Mouse (Mus musculus) granulocyte monocyte progenitor cell, adult 5-6 weeks (primary cell): ENCODE data around the gene N6amt1. TPM values are rescaled to one million over a fixed set of nuclear protein-coding genes. Genes with fewer than 3 reads are reported as not detected.

Experiments
- ATAC-seq: replicated peaks from 2 replicates; pipeline ENCODE4 v1.8.0; 2016; ENCODE audit warnings: mild to moderate bottlenecking, moderate TSS enrichment, inconsistent platforms; ENCODE audit not compliant: poor library complexity, severe bottlenecking
- total RNA-seq, 2 experiments: library from RNA; stranded (forward) in 1 of 2; stranded (reverse) in 1 of 2; fragments of 200-712, 200-1000 nt in 1 of 2; fragments of >200 nt in 1 of 2; fragmentation: Nextera tagmentation in 1 of 2; gene quantifications; 2 replicates each; pipeline ENCODE4 v1.2.3; 2014 to 2017

The N6amt1 gene
- 7.8 and 19.6 TPM in 2 replicates for total RNA-seq (2014; fragmentation: Nextera tagmentation)
- total RNA-seq (2017): 10.0 and 13.2 TPM in 2 replicates

DNA sequence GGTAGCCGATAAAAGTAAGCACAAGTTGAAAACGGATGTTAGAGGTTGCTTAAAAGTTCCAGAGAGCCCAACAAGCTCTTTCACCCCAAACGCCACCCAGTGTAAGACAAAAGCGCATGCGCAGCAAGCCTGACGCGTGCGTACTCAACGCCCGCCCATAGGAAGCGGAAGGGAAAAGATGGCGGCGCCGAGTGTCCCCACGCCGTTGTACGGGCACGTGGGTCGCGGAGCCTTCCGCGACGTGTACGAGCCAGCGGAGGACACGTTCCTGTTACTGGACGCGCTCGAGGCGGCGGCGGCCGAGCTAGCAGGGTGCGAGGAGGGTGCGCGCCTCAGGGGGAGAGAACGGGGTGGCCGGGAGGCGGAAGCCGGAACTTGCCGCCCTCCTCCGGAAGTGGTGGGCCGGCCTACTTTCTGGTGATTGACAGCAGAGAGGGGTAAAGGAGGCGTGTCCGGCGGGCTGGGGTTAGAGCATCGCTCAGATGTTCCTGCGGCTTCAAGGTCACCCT lies at the start of gene N6amt1:
TSS of gene N6amt1 (plus strand) at position 111 of the 509 bp plus-strand sequence.
- ATAC-seq: peak; percentile 98

- ATAC-seq: no peak
These were observed 48.6 kb upstream of the N6amt1 start for GRCm38 (mm10) chr16:87305251-87306011.

- ATAC-seq: no peak
These were observed 46.8 kb upstream of the N6amt1 start for GRCm38 (mm10) chr16:87307109-87307735.

DNA sequence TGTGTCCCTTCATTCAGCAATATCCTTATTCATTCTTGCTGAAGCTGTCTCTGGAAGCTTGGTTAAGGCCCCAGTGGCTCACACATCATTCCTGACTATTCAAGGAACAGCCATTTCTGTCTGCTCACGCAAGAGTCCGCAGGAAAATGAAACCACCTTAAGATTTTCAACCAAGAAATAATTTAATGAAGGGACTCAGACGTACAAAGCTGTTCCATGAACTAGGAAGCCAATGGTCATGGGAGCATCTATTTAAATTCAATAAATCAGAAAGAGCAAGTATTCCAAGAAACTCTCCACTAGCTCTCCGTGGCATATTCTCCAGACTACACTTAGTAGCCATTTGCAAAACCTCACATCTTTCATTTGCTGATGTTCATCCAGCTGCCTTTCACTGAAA lies 43.3 kb upstream of the N6amt1 start:
- ATAC-seq: no peak

- no peak for ATAC-seq
These were observed 35.7 kb upstream of the N6amt1 start for GRCm38 (mm10) chr16:87318200-87318811.

DNA sequence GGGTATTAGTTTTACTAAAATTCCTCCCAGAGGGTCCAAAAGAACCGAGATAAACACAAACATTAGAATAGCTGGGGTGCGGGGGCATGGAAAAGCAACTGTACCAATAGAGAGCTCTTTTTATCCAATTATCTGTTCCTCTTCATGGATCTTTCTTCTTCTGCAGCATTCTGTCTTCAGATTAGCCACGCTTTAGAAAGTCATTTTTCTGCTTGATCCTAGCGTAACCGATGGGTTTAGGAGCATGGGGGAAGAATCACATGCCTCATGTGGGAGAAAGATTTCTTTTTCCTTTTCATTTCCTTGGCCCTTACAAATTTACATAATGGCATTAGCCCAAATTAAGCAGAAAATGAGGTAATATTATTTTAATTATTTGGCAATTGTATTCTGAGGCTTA lies 35.0 kb upstream of the N6amt1 start:
- no peak for ATAC-seq

DNA sequence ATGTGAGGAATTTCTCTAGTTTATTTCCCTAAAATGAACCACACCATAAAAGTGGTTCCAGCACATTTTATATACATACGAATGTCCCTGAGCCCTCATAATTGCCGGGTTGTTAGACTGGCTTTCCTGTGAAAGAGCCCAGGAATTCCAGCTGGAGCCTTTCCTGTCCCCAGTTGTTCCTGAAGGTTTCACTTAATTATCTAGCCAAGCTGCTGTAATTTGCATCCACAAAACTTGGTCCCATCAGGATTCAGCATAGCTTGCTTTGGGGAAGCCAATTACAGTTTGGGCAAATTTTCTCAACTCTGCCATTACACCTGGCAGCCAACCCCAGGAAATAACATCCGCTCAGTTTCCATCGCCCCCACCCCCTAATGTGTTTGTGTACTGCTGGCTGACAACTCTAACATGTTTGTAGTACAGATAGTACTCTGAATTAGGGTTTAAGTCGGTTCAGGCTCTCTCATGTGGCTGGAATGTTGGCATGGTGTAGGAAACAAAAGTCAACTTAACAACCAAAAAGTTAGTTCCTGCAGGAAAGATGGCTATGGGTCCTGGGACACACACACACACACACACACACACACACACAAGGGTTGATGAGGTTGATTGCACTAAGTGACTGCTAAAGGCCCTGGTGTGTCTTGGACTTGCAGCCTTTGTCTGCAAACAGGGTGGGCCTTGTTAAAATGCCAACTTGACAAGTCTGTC lies 34.3 kb upstream of the N6amt1 start:
- no peak for ATAC-seq

DNA sequence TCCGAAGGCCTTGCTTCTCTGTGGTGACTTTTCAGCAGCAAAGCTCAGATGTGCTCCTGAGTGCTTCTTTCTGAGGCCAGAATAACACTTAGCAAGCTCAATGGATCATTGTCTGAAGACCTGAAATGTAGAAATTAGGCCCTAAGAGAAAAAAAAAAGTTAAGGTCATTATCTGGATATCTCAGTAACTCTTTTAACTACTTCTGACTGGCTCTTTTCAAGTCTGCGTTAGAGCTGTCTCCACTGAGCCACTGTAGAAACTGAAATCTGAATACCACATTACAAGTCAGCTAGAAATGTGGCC lies 33.8 kb upstream of the N6amt1 start:
- ATAC-seq: no peak

- no peak for ATAC-seq
These were observed 29.4 kb upstream of the N6amt1 start for GRCm38 (mm10) chr16:87324571-87324970.

- no peak for ATAC-seq
These were observed 24.0 kb upstream of the N6amt1 start for GRCm38 (mm10) chr16:87329986-87330385.

DNA sequence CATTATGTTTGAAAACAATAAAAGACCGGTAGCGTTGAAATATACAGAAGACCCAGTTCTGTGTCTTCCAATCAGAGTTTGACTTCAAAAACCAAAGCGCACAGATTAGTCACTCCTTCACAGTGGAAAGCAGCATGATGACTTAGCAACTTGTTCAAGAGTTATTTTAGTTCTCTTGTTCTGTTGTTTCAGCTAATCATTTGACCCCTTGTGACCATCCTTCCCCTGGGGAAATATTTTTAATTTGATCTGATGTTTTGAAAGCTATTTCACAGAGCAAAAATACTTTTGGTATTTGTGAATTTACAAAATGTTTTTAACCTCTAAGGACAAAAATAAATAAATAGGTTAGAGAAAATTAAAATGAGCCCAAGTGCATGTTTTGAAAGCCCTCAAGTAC lies 19.2 kb upstream of the N6amt1 start:
- ATAC-seq: no peak

DNA sequence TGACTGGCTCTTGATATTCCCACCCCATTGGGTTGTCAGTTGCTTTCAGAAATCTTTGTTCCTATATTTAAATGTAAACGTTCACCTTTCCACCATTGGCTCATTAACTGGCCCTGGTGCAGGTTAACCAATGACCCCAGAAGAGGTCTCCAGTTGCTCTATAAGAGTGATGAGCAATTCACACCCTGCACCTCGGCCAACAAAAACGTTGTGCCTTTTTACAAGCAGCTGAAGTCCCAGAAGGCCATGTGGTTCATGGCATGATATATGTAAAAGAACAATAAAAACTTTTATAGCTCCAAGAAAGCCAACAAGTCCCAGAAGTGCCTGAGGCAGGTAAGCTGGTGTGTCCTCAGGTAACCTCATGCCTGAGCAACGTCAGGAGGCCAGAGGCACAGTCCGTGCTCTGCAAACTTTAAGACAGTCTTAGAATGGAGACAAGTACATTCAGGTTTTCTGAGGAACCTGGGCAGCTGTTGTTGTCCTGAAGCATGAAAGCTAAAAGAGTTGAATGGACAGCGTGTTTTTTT lies 12.9 kb upstream of the N6amt1 start:
- ATAC-seq: no peak

DNA sequence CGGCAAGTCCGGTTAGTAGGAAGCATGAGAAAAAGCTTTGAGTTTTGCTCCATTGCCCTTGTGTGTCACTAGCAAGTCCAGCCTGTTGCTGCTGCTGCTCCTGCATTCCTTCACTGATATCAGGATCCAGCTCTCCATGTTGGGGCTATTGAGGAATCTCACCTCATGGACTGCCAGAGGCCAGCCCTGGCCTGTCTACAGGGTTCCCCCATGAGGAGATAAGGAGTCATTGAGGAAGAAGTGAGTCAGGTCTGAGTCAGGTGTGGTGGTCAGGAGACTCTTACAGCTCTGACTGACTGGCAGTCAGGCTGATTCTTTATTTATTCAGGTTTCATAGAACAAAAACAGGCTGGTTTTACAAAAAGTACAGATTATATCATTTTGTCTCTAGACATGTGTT lies 5.9 kb upstream of the N6amt1 start:
- ATAC-seq: no peak

DNA sequence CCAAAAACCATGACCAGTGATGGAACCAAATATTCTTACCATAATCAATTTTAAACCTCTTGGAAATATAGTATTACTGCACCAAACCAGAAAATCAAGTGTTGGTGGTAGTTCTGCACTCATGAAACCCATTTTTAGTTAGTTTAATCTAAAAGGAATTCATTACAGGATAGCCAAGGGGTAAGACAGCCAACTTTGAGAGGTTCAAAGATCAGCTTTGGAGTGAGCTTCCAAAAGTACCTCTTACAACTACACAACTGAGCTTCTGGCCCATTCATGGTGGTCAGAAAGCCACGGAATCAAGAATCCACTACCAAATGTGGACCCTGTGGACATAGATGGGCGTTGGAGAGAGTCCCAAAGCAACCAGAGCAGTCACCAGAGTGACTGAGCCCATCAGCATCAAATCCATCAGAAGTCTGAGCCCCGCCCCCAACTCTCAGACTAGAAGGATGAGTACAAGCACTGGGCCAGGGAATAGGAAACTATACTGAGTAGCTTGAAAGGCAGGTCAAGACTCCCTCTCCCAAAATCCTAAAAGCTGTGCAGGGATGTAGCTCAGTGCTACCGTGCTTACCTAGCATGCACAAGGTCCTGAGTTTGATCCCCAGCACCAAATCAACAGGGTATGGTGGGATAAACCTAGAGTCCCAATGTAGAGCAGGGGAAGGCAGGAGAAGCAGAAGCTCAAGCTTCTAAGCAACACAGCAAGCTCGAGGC lies 2.4 kb upstream of the N6amt1 start:
- no peak for ATAC-seq

- ATAC-seq: no peak
These were observed 380 bp upstream of the N6amt1 start for GRCm38 (mm10) chr16:87353605-87354004.

DNA sequence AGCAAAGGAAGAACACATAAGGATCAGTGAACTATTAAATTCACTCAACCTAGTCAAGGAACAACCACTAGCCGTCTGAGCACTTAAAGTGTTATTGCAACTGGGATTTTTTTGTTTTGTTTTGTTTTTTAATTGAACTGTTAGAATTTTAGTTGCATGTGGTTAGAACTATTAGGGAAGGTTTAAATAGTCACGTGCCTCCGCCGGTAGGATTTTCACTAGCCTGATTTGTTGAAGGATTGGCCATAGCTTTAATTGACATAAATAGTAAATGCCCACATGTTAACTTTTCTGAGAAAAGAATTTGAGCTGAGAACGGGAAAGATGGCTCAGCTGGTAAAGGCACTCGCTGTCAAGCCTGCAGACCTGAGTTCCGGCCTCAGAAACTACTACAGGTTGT lies 763 bp downstream of the N6amt1 start:
- ATAC-seq: no peak

DNA sequence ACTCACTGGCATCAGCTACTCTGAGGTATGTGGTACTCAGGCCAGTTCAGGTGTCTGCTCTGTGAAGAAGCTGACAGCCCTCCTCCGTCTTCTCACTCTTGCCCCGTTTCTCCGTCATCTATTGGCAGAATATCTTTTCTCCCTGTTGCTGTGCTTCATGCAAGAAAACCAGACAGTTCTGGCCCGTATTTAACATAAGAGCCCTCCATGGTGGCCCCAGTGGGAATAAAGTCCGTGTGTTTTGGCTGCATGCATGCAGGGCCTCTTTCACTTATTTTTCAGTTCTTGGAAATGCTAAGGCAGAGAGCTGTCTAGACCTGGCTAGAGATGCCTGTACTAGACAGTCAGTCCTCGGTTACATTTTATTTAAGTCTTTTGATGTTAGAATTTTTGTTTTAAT lies 6.1 kb downstream of the N6amt1 start:
- no peak for ATAC-seq

DNA sequence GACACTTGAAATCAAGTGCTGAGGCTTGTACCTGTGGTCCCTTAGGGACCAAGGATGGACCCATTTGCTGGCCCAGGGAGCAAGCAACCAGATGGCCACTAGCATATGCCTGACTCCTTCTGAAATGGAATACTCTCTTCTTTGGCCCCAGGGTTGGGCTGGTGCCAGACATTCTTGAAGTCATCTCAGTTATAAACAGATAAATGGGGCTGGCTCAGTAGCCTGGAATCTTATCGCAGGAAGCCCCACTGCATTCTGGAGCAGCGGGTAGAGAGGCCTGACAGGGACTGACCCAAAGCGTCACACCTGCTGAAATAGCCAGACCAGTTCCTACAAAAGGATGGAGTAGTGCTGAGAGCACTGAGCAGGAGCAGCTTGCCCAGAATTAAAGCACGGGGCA lies 10.2 kb downstream of the N6amt1 start:
- no peak for ATAC-seq

DNA sequence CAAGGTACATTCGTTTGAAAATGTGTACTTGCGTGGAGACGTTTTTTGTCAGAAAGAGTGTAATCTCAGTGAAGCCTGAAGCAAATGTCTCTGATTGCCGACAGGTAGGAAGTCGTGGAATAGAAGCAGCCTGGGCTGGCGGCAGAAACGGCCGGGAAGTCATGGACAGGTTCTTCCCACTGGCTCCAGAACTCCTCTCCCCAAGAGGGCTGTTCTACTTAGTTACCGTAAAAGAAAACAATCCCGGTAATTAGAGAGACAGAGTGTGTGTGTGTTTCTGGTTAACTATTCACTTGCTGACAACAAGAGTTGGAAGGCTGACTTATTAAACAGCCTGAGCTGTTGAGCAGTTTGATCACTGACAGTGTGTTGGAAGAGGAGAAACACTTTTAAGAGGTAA lies 12.1 kb downstream of the N6amt1 start:
- ATAC-seq: no peak

- ATAC-seq: no peak
These were observed 12.5 kb downstream of the N6amt1 start for GRCm38 (mm10) chr16:87366445-87366844.
